Mouse (Mus musculus) cortical plate, adult 2 months (tissue): ENCODE measurements around the gene Rbm20.

Experiments used
- CTCF ChIP-seq: fragments of 200-500 bp; IDR thresholded peaks from 2 replicates; pipeline ENCODE4 v1.5.1; 2011; ENCODE audit warnings: mild to moderate bottlenecking, control low read depth, low read length; ENCODE audit not compliant: insufficient read depth; ENCODE audit errors: extremely low read depth
- POLR2A ChIP-seq: fragments of 200-500 bp; IDR thresholded peaks from 2 replicates; pipeline ENCODE4 v1.6.1; 2011; ENCODE audit warnings: mild to moderate bottlenecking, low read length, control low read depth; ENCODE audit not compliant: insufficient read depth; ENCODE audit errors: extremely low read depth

DNA sequence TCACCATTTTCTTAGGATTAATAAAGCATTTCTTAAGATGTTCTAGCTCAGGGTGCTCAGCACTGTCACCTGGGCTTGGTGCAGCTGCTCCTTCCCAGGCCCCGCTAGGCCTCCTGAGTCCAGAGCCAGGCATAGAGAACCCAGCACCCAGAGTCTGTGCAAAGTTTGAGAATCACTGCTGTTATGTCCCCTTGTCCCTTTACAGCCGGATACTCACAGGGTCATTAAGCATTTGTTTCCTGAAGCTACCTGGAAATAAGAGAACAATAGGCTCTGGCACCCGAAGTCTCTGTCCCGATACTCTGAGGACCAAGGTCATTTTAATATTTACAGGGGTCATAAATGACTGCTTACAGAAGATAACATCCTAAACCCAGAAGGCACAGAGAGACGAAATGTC, 118.9 kb downstream of the Rbm20 start:
- TF ChIP-seq POLR2A = no peak
- TF ChIP-seq CTCF = no peak
